Mouse (Mus musculus): Measurements from ENCODE around the gene Gk5.
"Not testable (repeated sequence)": the region's sequence is repeated elsewhere in the genome, so short reads cannot be mapped to it uniquely, and the experiment has no call there.

Gk5 gene

GRCm38 (mm10) chr9:96143633-96144032 is 24.5 kb downstream of the Gk5 start:
- no peak for DNase-seq (ENCODE audit: low spot score in 2 of 2)

DNA sequence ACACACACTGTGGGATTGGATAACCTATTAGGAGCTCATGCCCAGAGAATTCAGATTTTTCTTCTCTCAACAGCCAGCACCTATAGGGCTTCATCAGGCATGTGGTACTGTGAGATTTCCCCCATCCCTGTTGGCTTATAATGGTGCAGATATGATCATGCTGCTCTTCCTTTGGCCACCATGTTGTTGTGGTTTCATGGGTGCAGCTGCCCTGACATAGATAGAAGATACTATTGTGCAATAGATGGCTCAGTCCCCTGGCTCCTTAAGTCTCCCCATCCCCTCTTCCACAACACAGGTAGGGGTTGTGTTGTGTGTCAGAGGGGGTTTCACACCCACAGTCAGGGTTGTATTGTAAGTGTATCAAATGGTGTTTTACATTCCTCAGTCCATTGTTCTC is 25.7 kb downstream of the Gk5 start:
- DNase-seq (ENCODE audit: low spot score in 2 of 2): no peak

GRCm38 (mm10) chr9:96152801-96153200 is 33.6 kb downstream of the Gk5 start:
- DNase-seq (ENCODE audit: low spot score in 2 of 2): no peak

DNA sequence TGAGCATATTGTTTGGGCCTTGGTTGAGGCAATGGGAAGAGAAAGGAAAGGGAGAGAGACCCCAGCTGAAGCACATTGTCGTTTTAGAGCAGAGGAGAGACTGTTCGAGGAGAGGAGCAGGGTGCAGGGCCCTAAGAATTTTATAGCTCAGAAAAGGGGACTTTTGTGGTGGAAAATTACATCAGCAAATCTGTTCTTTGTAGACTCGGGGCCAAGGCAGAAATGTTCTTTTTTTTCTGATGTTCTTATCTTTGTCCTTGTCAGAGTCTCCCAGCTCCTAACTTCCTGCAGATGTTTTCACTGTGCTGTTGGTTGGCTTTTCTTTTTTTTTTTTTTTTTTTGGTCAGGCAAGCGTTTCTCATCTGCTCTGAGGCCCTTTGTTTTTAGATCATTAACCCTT is 39.3 kb downstream of the Gk5 start:
- no peak for DNase-seq (ENCODE audit: low spot score in 2 of 2)

- no peak for DNase-seq (ENCODE audit: low spot score in 2 of 2)
Observed at GRCm38 (mm10) chr9:96159047-96159446, 39.9 kb downstream of the Gk5 start.

GRCm38 (mm10) chr9:96160767-96161166 is 41.6 kb downstream of the Gk5 start:
- no peak for DNase-seq (ENCODE audit: low spot score in 2 of 2)

- DNase-seq (ENCODE audit: low spot score in 2 of 2): no peak
Observed at GRCm38 (mm10) chr9:96162421-96162820, 43.3 kb downstream of the Gk5 start.

GRCm38 (mm10) chr9:96163443-96163842 is 44.3 kb downstream of the Gk5 start:
- DNase-seq (ENCODE audit: low spot score in 2 of 2): no peak

DNA sequence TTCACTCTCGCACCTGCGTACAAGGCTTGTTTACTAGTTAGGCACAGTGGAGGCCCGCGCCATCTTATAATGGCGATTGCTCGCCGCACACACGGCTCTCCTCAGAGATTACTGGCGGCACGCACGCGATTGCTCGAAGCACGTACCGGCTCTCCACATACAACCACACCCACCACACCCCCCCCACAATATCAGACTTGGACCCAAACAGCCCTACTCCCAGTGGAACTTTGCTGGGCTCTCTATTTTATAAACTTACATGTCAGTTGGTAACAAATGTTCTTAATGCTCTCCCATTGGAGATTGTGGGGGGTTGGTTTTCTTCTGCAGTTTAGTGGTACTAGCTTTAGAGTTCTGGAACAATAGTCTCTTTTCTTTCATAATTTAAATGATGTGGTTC is 44.8 kb downstream of the Gk5 start:
- not testable (repeated sequence) for DNase-seq (ENCODE audit: low spot score in 2 of 2)

- peak; percentile 15 to 43 for DNase-seq (ENCODE audit: low spot score in 2 of 2)
Observed at GRCm38 (mm10) chr9:96167168-96167585, 48.0 kb downstream of the Gk5 start.

DNA sequence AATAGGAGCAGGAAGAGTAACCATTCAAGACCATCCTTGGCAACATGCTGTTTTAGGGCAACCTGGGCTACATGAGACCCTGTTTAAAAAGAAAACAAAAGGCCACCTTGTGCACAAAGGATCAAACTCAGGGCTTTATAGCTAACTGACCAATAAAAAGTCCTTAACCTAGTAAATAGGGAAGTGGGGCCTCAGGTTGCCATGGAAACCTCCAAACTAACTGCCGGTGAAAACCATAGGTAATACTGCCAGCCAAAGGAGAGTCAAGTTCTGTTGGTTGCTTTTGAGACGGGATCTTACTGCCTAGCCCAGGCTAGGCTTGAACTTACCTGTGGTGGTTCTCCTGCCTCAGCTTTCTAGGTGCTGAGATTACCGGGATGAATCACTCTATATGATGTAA is 51.4 kb downstream of the Gk5 start:
- DNase-seq (ENCODE audit: low spot score in 2 of 2): no peak

DNA sequence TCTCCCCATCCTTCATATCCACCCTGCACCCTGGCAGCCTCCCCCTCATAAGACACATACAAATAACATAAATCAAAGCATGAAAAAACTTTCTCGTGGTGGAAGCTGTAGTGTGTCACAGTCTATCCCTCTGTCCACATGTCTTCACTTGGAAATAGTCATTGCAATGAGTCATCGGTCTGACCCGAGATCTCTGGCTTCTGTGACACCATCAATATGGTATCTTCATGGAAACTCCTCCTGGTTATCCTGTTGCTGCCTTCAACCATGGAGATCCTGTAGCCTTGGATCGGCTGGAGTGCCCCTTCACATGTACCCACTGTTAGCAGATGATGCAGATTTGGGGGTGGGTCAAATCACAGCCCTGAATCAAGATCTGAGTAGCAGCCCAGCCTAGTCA is 65.7 kb downstream of the Gk5 start:
- DNase-seq (ENCODE audit: low spot score in 2 of 2): no peak

- no peak for DNase-seq (ENCODE audit: low spot score in 2 of 2)
Observed at GRCm38 (mm10) chr9:96186701-96187100, 67.5 kb downstream of the Gk5 start.

- DNase-seq (ENCODE audit: low spot score in 2 of 2): peak; percentile 84 to 88
Observed at GRCm38 (mm10) chr9:96195885-96196622, 76.9 kb downstream of the Gk5 start, which contains the start of gene Tfdp2. Gene Tfdp2, plus strand, starts transcription at chr9:96196275.

GRCm38 (mm10) chr9:96196636-96197181 is 77.5 kb downstream of the Gk5 start:
- peak; percentile 61 to 69 for DNase-seq (ENCODE audit: low spot score in 2 of 2)

DNA sequence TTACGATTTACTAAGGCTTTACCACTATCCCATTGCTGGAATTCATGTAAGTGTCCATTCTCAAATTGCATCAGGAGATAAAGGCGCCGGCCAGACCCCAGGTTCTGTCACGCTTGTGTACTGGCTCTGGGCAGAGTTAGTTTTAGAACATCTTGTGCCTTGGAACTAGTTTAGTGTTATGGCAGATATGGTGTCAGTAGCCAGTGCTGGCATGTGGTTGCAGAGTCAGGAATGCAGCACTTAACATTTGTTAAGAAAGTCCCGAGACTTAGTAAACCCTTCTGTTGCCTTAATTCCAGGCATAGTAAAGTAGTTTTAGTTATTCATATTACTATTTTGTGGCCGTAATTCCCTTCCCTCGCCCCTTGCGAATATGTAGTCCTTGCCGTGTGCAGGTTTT is 78.6 kb downstream of the Gk5 start:
- peak in 1 of 2 experiments; percentile 2 for DNase-seq (ENCODE audit: low spot score in 2 of 2)

DNA sequence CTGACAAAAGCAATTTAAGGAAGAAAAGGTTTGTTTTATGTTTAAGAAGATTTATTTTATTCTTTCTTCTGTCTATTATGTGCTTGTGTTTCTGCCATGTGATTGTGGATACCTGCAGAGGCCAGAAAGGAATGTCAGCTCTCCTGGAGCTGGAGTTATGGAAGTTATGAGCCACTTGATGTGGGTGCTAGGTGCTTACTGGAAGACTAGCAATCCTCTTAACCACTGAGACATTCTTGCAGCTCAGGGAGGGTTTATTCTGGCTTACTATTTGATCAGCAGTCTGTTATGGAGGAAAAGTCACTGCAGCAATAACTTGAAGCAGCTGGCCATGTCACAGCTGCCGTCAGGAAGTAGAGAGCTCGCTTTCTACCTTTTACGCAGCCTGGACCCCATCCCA is 84.5 kb downstream of the Gk5 start:
- DNase-seq (ENCODE audit: low spot score in 2 of 2): no peak

DNA sequence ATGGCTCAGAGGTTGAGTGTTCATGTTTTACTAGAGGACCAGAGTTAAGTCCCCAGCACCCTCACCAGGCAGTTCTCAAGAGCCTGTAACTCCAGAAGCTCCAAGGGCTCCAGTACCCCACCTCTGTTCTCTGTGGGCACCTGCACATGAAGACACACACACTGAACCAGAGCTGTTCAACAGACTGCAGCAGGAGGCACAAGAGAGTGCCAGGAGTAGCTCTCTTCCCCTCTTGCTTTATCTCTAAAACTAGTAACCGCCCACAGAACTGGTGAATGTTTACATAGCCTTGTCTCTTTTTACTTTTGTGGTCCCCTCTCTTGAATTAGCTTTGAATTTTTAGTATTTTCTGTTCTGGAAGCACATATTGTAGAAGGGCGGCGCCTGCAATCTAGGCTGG is 88.3 kb downstream of the Gk5 start:
- no peak for DNase-seq (ENCODE audit: low spot score in 2 of 2)

- DNase-seq (ENCODE audit: low spot score in 2 of 2): no peak
Observed at GRCm38 (mm10) chr9:96213036-96213645, 94.0 kb downstream of the Gk5 start.

DNA sequence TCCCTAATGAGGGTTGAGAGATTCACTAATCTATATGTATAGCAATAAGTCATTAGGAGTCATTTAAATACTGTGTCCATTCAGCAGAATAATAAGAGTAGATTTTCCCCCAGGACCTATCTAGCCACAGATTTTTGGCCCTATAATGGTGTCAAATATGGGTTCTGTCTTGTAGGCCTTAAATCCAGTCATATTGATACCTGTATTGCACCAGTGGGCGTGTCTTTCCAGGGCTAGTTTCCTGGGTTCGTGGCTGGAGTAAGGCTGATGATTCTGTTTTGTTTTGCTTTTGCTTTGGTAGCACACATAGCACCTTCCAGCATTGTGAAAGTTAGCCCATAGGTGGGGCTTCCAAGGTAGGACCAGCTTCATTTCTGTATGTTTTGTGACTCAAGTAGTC is 95.0 kb downstream of the Gk5 start:
- no peak for DNase-seq (ENCODE audit: low spot score in 2 of 2)

GRCm38 (mm10) chr9:96217299-96217698 is 98.1 kb downstream of the Gk5 start:
- no peak for DNase-seq (ENCODE audit: low spot score in 2 of 2)

DNA sequence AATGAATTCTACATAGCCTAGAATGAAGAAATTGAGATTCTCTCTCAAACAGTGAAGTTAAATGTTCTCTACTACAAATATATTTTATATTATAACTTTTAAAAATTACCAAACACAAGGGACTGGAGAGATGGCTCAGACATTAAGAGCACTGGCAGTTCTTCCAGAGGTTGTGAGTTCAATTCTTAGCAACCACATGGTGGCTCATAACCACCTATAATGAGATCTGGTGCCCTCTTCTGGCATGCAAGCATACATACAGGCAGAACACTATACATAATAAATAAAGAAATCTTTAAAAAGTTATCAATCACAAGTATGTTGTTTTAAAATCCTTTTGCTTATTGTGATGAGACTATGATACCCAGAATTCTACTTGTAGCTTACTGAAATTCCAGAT is 98.6 kb downstream of the Gk5 start:
- no peak for DNase-seq (ENCODE audit: low spot score in 2 of 2)

DNA sequence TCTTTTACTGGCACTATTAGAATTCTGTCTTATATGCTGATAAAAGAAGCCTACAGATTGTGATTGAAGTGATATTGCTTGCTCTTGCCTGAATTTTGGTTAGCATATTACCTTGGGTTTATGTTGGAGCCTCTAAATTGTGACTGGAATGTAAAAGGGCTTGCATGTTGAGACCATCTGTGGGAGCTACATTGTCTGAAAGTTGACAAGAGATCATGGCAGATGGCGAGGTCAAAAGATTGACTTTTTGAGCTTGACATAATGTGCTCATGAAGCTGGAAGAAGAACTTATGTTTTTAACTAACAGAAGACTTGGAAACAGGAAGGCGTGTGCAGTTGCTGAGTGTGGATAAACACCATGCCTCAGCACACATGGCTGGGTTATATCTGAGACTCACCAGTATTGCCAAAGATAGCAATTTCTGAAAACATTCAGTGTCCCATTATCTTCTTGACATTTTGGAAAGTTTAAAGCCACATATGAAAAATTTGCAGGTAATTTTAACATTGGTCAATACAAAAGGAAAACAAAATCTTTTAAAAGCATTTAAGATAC is 100.0 kb downstream of the Gk5 start:
- no peak for DNase-seq (ENCODE audit: low spot score in 2 of 2)

Measured in frontal cortex, postnatal 36 days (tissue).